Mouse (Mus musculus) ES-E14 (cell line): ENCODE measurements around the gene Sept12. TPM values are rescaled to one million over a fixed set of nuclear protein-coding genes. Genes with fewer than 3 reads are reported as not detected.

Source experiments
- DNase-seq: peaks from one replicate; pipeline ENCODE4 v3.0.0-alpha.2; 2013; ENCODE audit warnings: low read depth, low spot score
- H3K27ac ChIP-seq: 2 replicates; pipeline ENCODE4 v1.5.1; 2012; ENCODE audit warnings: low read depth, mild to moderate bottlenecking, low read length, moderate library complexity, mixed read lengths; ENCODE audit not compliant: poor library complexity, insufficient read depth, severe bottlenecking
- H3K36me3 ChIP-seq: 2 replicates; pipeline ENCODE4 v1.6.1; 2012; ENCODE audit warnings: mild to moderate bottlenecking, low read length, moderate library complexity, mixed read lengths; ENCODE audit not compliant: control insufficient read depth, poor library complexity, insufficient read depth, severe bottlenecking
- H3K4me1 ChIP-seq, 2 experiments: fragments of 150-350 bp in 1 of 2; sonication (generic) in 1 of 2; 2 replicates each; pipeline ENCODE4 v1.6.1; 2012; ENCODE audit warnings: low read length in 2 of 2, mild to moderate bottlenecking in 1 of 2, mixed read lengths in 1 of 2; ENCODE audit not compliant: control insufficient read depth in 2 of 2, insufficient read depth in 2 of 2, poor library complexity in 1 of 2
- H3K4me3 ChIP-seq, 2 experiments: fragments of 150-350 bp in 1 of 2; sonication (generic) in 1 of 2; 2 replicates each; pipeline ENCODE4 v1.5.1; 2012; ENCODE audit warnings: low read length in 2 of 2, low read depth in 1 of 2, mild to moderate bottlenecking in 1 of 2, mixed read lengths in 1 of 2; ENCODE audit not compliant: insufficient read depth in 1 of 2, poor library complexity in 1 of 2, severe bottlenecking in 1 of 2
- H3K9ac ChIP-seq: 2 replicates; pipeline ENCODE4 v1.6.1; 2012; ENCODE audit warnings: low read depth, mild to moderate bottlenecking, low read length, mixed read lengths; ENCODE audit not compliant: poor library complexity, insufficient read depth, severe bottlenecking
- H3K9me3 ChIP-seq: fragments of 150-350 bp; sonication (generic); 2 replicates; pipeline ENCODE4 v1.6.1; 2012; ENCODE audit warnings: low read depth, mild to moderate bottlenecking, low read length; ENCODE audit not compliant: control insufficient read depth, insufficient read depth
- CHD2 ChIP-seq: IDR thresholded peaks from 2 replicates; pipeline ENCODE4 v1.6.1; 2014; ENCODE audit warnings: mild to moderate bottlenecking, low read depth, low read length, inconsistent platforms
- HCFC1 ChIP-seq: IDR thresholded peaks from 2 replicates; pipeline ENCODE4 v1.6.1; 2012; ENCODE audit warnings: low read length, inconsistent platforms, borderline replicate concordance; ENCODE audit not compliant: insufficient read depth
- MAFK ChIP-seq: IDR thresholded peaks from 2 replicates; pipeline ENCODE4 v1.6.1; 2014; ENCODE audit warnings: mild to moderate bottlenecking, low read depth, low read length, inconsistent platforms; ENCODE audit not compliant: insufficient read depth
- ZC3H11A ChIP-seq: IDR thresholded peaks from 2 replicates; pipeline ENCODE4 v1.6.1; 2012; ENCODE audit warnings: low read depth, mild to moderate bottlenecking, inconsistent platforms, low read length, borderline replicate concordance
- ZNF384 ChIP-seq: IDR thresholded peaks from 2 replicates; pipeline ENCODE4 v1.6.1; 2012; ENCODE audit warnings: low read depth, low read length, inconsistent platforms
- in situ Hi-C, 2 experiments: fragments of 600-800 bp; cut with MboI; formaldehyde crosslinking; loops; one replicate each; pipeline ENCODE4 v1.15.1; 2025; ENCODE audit warnings: low sequenced_read_pairs in 2 of 2, inconsistent platforms in 1 of 2; ENCODE audit not compliant: unreplicated experiment in 2 of 2
- total RNA-seq: library from RNA; depleted of rRNA; stranded (reverse); fragments of 300-350 nt; gene quantifications from 2 replicates; pipeline ENCODE4 v1.2.3, GENCODE M21; 2012

Gene Sept12
- total RNA-seq, 1 experiment: 0.13 TPM

- DNase-seq: no peak
- peaks cover 41% of the 10 kb centered on the region for H3K36me3 ChIP-seq
- H3K4me1 ChIP-seq: no peaks in the 10 kb centered on the region
- no peak overlapping the region for H3K9ac ChIP-seq
- no peak overlapping the region for H3K4me3 ChIP-seq
- H3K27ac ChIP-seq: no peak overlapping the region
- no peak for TF ChIP-seq CHD2
- no peak for TF ChIP-seq MAFK
- no peak for TF ChIP-seq HCFC1
- no peak for TF ChIP-seq ZC3H11A
- no peak for TF ChIP-seq ZNF384
- H3K9me3 ChIP-seq: no peaks in the 10 kb centered on the region
- in situ Hi-C loops: no loop called here
These were observed 26.4 kb upstream of the Sept12 start for GRCm38 (mm10) chr16:5024021-5024420.

- Histone ChIP-seq H3K36me3 (peaks cover 44% of the 10 kb centered on the region), H3K4me1 (peaks cover 11 to 13% of the 10 kb centered on the region in 2 experiments), H3K4me3 (no peak overlapping the region), H3K9me3 (no peaks in the 10 kb centered on the region), H3K27ac (no peak overlapping the region), H3K9ac (no peak overlapping the region)
- no peak for DNase-seq
- in situ Hi-C loops: no loop called here
- no peak for TF ChIP-seq CHD2
- no peak for TF ChIP-seq ZC3H11A
- no peak for TF ChIP-seq HCFC1
- TF ChIP-seq MAFK: no peak
- no peak for TF ChIP-seq ZNF384
These were observed 16.9 kb upstream of the Sept12 start for GRCm38 (mm10) chr16:5014578-5014977.

- peaks cover 37% of the 10 kb centered on the region for H3K36me3 ChIP-seq
- peak within 1 kb of the TSS; percentile 86 for H3K9ac ChIP-seq
- H3K4me3 ChIP-seq: peak within 1 kb of the TSS; percentile 90 to 91
- TF ChIP-seq ZNF384: no peak
- peak; percentile 31; the same call in 1 of the 2 replicates for TF ChIP-seq HCFC1
- peak; percentile 90 for TF ChIP-seq CHD2
- peaks cover 11 to 19% of the 10 kb centered on the region in 2 experiments for H3K4me1 ChIP-seq
- H3K9me3 ChIP-seq: no peaks in the 10 kb centered on the region
- H3K27ac ChIP-seq: no peak within 1 kb of the TSS; the same call in 1 of the 2 replicates
- DNase-seq: peak; percentile 99
- in situ Hi-C loops: no loop called here
These were observed 15.6 kb upstream of the Sept12 start, which contains the start of gene Rogdi for GRCm38 (mm10) chr16:5013054-5013838. Rogdi (minus strand) TSS chr16:5013553.

- no peak for DNase-seq
- Histone ChIP-seq H3K9ac (peak overlapping the region; percentile 86), H3K4me3 (peak overlapping the region; percentile 90 to 91), H3K4me1 (peaks cover 11 to 26% of the 10 kb centered on the region in 2 experiments), H3K36me3 (peaks cover 35% of the 10 kb centered on the region), H3K9me3 (no peaks in the 10 kb centered on the region), H3K27ac (no peak overlapping the region)
- in situ Hi-C loops: no loop called here
- no peak for TF ChIP-seq ZC3H11A
- TF ChIP-seq CHD2: no peak
- no peak for TF ChIP-seq MAFK
- TF ChIP-seq ZNF384: no peak
- TF ChIP-seq HCFC1: no peak
These were observed 14.7 kb upstream of the Sept12 start for GRCm38 (mm10) chr16:5012036-5013005.
